Mouse (Mus musculus) hindbrain, embryonic 16.5 days (tissue): ENCODE data around the gene Mettl23. TPM values are rescaled to one million over a fixed set of nuclear protein-coding genes. Genes with fewer than 3 reads are reported as not detected.

Experiments
- ATAC-seq: fragments of 200-750 bp; cut with Nextera tagmentation; 2 replicates; pipeline ENCODE4 v1.8.0; 2017; ENCODE audit warnings: moderate TSS enrichment, moderate library complexity
- H3K27ac ChIP-seq: fragments of 300-500 bp; sonication (generic); 2 replicates; pipeline ENCODE4 v1.5.1; 2014; ENCODE audit warnings: low read depth, mild to moderate bottlenecking, control low read depth, low read length, moderate library complexity
- H3K27me3 ChIP-seq: fragments of 300-500 bp; sonication (generic); replicated peaks from 2 replicates; pipeline ENCODE4 v1.6.1; 2014; ENCODE audit warnings: low read length; ENCODE audit not compliant: control insufficient read depth, insufficient read depth
- H3K36me3 ChIP-seq: fragments of 300-500 bp; sonication (generic); 2 replicates; pipeline ENCODE4 v1.6.1; 2014; ENCODE audit warnings: mild to moderate bottlenecking, low read length, moderate library complexity, mixed read lengths; ENCODE audit not compliant: control insufficient read depth, insufficient read depth
- H3K4me1 ChIP-seq: fragments of 300-500 bp; sonication (generic); 2 replicates; pipeline ENCODE4 v1.6.1; 2014; ENCODE audit warnings: low read depth, low read length; ENCODE audit not compliant: control insufficient read depth, insufficient read depth
- H3K4me2 ChIP-seq: fragments of 300-500 bp; sonication (generic); 2 replicates; pipeline ENCODE4 v1.6.1; 2014; ENCODE audit warnings: mild to moderate bottlenecking, low read length, control low read depth, moderate library complexity
- H3K4me3 ChIP-seq: fragments of 300-500 bp; sonication (generic); 2 replicates; pipeline ENCODE4 v1.5.1; 2014; ENCODE audit warnings: mild to moderate bottlenecking, low read length, control low read depth, moderate library complexity
- H3K9ac ChIP-seq: fragments of 300-500 bp; sonication (generic); 2 replicates; pipeline ENCODE4 v1.6.1; 2014; ENCODE audit warnings: low read depth, mild to moderate bottlenecking, control low read depth, low read length, moderate library complexity
- H3K9me3 ChIP-seq: fragments of 300-500 bp; sonication (generic); 2 replicates; pipeline ENCODE4 v1.6.1; 2014; ENCODE audit warnings: mild to moderate bottlenecking, low read length, moderate library complexity; ENCODE audit not compliant: control insufficient read depth
- WGBS: fragments of 180-500 bp; shearing (Covaris S2); extraction: QIAGEN DNeasy Blood & Tissue Kit; methylation state at CpG from one replicate; pipeline ENCODE4 v1.1.7; 2014; 5-methylcytosine and 5-hydroxymethylcytosine counted together
- polyA plus RNA-seq: library from polyadenylated mRNA; unstranded; fragments of >200 nt; fragmentation: Nextera tagmentation; extraction: Ambion mirVana; gene quantifications from 2 replicates; pipeline ENCODE4 v1.2.1, GENCODE M21; 2015

The Mettl23 gene
- polyA plus RNA-seq, 1 experiment from 2014 or later: 62.8 TPM

DNA sequence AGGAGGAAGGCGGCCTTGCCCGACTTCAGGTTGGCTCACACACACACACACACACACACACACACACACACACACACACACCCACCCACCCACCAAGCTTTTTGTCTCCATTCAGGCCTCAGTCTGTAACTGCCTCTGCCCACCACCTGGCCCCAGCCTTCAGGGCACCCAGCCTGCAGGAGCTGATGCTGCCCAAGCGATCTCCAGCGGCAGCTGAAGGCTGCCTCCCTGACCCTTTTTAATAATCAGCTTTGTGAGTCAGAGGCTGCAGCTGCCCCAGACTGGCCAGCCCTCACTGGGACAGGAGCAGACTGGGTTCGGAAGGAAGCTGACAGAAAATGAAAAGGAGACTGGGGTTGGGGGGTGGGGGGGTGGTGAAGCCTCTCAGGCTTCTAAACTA lies 17.8 kb upstream of the Mettl23 start:
- Histone ChIP-seq H3K9me3 (no peaks in the 10 kb centered on the region), H3K36me3 (no peaks in the 10 kb centered on the region), H3K4me1 (peaks cover 18% of the 10 kb centered on the region), H3K4me2 (peak overlapping the region; percentile 8), H3K27me3 (no peaks in the 10 kb centered on the region), H3K9ac (no peak overlapping the region), H3K4me3 (no peak overlapping the region), H3K27ac (no peak overlapping the region)
- ATAC-seq: no peak
- 30% methylated on average over 5 of the region's 5 CpGs for WGBS

DNA sequence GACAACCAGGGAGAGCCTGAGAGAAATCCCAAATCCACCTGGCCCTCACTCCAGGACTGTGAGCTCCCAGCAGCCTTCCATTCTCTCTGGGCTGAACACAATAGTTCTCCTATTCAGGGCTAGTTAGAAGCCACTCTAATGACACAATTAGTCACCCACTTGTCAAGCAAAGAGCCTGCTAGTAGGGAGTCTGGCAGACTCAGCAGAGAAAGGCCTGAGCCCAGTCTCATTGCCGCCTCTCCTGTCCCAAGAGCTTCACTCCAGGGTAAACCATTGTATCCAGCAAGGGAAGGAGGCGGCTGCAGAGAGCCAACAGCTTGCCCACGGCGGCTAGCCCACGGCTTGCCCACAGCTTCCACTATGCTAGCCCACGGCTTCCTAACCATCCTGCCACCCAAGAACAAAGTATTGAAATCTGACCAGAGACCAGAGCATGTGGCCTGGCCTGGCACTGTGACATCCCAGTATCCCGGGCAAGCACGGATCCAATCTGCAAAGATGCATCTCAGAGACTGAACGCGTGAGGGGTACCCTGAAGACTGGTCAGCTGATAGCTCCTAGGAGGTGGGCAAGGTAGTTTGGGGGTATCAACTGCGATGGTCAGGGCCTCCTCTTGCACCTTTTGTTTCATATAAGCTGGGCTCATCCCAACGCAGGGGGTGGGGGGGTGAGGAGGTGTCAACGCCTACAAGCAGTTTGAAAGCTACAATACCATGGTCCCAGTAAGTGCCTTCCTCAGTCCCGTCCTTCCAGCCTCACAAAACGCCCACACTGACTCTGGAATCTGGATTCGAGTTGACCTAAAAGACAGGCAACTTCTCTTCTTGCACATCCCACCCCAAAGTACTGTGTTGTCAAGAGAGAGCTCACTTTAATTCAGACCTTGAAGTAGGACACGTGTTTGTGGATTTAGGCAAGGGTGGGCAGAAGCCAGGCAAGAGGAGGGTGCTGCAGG lies 16.3 kb upstream of the Mettl23 start:
- peak overlapping the region; percentile 79 for H3K27ac ChIP-seq
- peak overlapping the region; percentile 85 for H3K4me2 ChIP-seq
- H3K9me3 ChIP-seq: no peaks in the 10 kb centered on the region
- no peaks in the 10 kb centered on the region for H3K36me3 ChIP-seq
- peak overlapping the region; percentile 83 for H3K4me3 ChIP-seq
- WGBS: 6% methylated on average over 17 of the region's 17 CpGs
- H3K27me3 ChIP-seq: no peaks in the 10 kb centered on the region
- H3K4me1 ChIP-seq: peaks cover 18% of the 10 kb centered on the region
- H3K9ac ChIP-seq: peak overlapping the region; percentile 91
- peak; percentile 24; the same call in 1 of the 2 replicates for ATAC-seq

GRCm38 (mm10) chr11:116827534-116828165 lies 15.4 kb upstream of the Mettl23 start, which contains the start of gene Mxra7:
Mxra7 (minus strand) TSS chr11:116828046.
- H3K27ac ChIP-seq: peak within 1 kb of the TSS; percentile 79
- ATAC-seq: peak; percentile 56
- H3K36me3 ChIP-seq: peaks cover 2% of the 10 kb centered on the region; the same call in 1 of the 2 replicates
- peak within 1 kb of the TSS; percentile 85 for H3K4me2 ChIP-seq
- H3K9ac ChIP-seq: peak within 1 kb of the TSS; percentile 91
- no peaks in the 10 kb centered on the region for H3K9me3 ChIP-seq
- 0% methylated on average over 63 of the region's 71 CpGs for WGBS
- peak within 1 kb of the TSS; percentile 83 for H3K4me3 ChIP-seq
- no peaks in the 10 kb centered on the region for H3K27me3 ChIP-seq
- peaks cover 18% of the 10 kb centered on the region for H3K4me1 ChIP-seq

DNA sequence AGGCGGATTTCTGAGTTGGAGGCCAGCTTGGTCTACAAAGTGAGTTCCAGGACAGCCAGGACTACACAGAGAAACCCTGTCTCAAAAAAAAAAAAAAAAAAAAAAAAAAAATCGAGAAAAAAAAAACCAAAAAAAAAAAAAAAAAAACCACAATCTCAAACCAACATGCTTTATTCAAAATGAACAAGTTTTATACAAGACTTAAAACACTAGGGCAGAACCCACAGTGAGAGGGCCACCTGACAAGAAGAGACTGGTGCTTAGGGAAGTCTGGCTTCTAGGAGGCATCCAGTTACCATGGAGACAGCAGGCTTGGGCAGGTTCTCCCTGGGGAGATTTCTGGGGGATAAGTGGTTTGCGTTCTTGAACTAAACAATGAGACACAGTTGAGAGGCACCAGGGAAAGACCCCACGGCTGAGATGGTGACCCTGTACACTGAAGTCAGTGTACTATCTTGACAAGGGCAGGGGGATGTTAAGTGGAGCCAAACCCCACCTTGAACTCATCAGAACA lies 10.8 kb upstream of the Mettl23 start:
- Histone ChIP-seq H3K4me1 (peaks cover 8% of the 10 kb centered on the region), H3K9ac (no peak overlapping the region), H3K27me3 (no peaks in the 10 kb centered on the region), H3K9me3 (no peaks in the 10 kb centered on the region), H3K4me3 (no peak overlapping the region), H3K36me3 (peaks cover 29% of the 10 kb centered on the region), H3K27ac (no peak overlapping the region), H3K4me2 (no peak overlapping the region)
- ATAC-seq: no peak
- WGBS: 31% methylated on average over 4 of the region's 4 CpGs

DNA sequence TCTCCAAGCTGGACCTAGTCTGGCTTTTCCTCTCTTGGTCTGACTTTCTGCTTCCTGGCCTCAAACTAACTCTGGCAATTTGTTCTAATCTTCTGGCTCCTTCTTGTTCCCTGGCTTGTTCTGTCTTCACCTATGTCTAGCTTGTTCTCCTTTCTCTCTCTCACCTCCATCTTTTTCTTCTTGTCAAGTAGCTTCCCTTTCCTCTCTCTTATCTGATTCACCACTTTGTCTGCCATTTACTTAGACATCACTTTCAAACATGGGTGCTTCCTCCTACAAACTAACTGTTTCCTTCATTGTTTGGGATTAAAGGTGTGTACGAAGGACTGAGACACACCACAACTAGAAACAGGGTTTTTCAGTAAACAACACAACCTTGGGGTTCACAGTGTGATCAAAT lies 8.1 kb upstream of the Mettl23 start:
- ATAC-seq: no peak
- no peak overlapping the region for H3K27ac ChIP-seq
- no peak overlapping the region for H3K4me2 ChIP-seq
- H3K9ac ChIP-seq: no peak overlapping the region
- peaks cover 45% of the 10 kb centered on the region for H3K36me3 ChIP-seq
- peaks cover 5% of the 10 kb centered on the region for H3K4me1 ChIP-seq
- no peak overlapping the region for H3K4me3 ChIP-seq
- 97% methylated on average over 1 of the region's 1 CpGs for WGBS
- H3K9me3 ChIP-seq: no peaks in the 10 kb centered on the region
- no peaks in the 10 kb centered on the region for H3K27me3 ChIP-seq

GRCm38 (mm10) chr11:116836283-116836682 lies 6.8 kb upstream of the Mettl23 start:
- Histone ChIP-seq H3K4me2 (no peak overlapping the region), H3K9ac (no peak overlapping the region), H3K9me3 (no peaks in the 10 kb centered on the region), H3K27me3 (no peaks in the 10 kb centered on the region), H3K36me3 (peaks cover 50% of the 10 kb centered on the region), H3K4me3 (no peak overlapping the region), H3K4me1 (peaks cover 18% of the 10 kb centered on the region), H3K27ac (no peak overlapping the region)
- ATAC-seq: no peak
- 92% methylated on average over 4 of the region's 4 CpGs for WGBS

GRCm38 (mm10) chr11:116837441-116837840 lies 5.6 kb upstream of the Mettl23 start:
- Histone ChIP-seq H3K9me3 (no peaks in the 10 kb centered on the region), H3K27ac (no peak overlapping the region), H3K4me2 (no peak overlapping the region), H3K36me3 (peaks cover 49% of the 10 kb centered on the region), H3K4me1 (peaks cover 27% of the 10 kb centered on the region), H3K27me3 (no peaks in the 10 kb centered on the region), H3K4me3 (no peak overlapping the region), H3K9ac (no peak overlapping the region)
- no peak for ATAC-seq
- WGBS: 96% methylated on average over 10 of the region's 10 CpGs

GRCm38 (mm10) chr11:116838936-116839335 lies 4.1 kb upstream of the Mettl23 start:
- Histone ChIP-seq H3K27ac (no peak overlapping the region), H3K36me3 (peaks cover 42% of the 10 kb centered on the region), H3K9ac (no peak overlapping the region), H3K9me3 (no peaks in the 10 kb centered on the region), H3K4me2 (no peak overlapping the region), H3K4me3 (no peak overlapping the region), H3K4me1 (peaks cover 27% of the 10 kb centered on the region), H3K27me3 (no peaks in the 10 kb centered on the region)
- ATAC-seq: no peak
- 86% methylated on average over 14 of the region's 14 CpGs for WGBS

DNA sequence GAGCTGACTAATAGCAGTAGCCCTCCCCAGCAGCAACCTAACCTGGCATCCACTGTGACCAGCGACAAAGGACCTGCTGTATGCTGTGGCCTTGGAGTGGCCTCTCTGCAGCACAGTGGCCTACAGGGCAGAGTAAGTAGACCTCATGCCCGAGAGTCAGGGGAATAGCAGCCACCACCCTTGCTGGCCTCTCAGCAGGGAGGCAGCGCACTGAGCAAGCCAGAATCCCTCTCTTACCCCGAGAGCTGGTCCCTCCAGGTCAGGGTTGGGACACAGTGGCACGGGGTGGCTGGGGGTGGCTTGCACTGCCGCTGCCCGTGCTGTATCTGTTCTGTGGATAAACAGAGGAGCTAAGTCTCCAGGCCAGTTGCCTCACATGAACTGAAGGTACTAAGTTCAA lies 3.5 kb upstream of the Mettl23 start:
- Histone ChIP-seq H3K4me2 (no peak overlapping the region; the same call in 1 of the 2 replicates), H3K27ac (no peak overlapping the region), H3K36me3 (peaks cover 37% of the 10 kb centered on the region), H3K9me3 (no peaks in the 10 kb centered on the region), H3K27me3 (no peaks in the 10 kb centered on the region), H3K4me1 (peaks cover 32% of the 10 kb centered on the region), H3K9ac (peak overlapping the region; percentile 23; the same call in 1 of the 2 replicates), H3K4me3 (no peak overlapping the region)
- WGBS: 75% methylated on average over 7 of the region's 7 CpGs
- ATAC-seq: no peak
